Mouse (Mus musculus) lung, postnatal 36 days (tissue): Measurements from ENCODE around the gene Smad9.

ENCODE experiments used
- DNase-seq: peaks from one replicate; pipeline ENCODE4 v3.0.0; 2022; ENCODE audit warnings: mixed read lengths

Gene Smad9

DNA sequence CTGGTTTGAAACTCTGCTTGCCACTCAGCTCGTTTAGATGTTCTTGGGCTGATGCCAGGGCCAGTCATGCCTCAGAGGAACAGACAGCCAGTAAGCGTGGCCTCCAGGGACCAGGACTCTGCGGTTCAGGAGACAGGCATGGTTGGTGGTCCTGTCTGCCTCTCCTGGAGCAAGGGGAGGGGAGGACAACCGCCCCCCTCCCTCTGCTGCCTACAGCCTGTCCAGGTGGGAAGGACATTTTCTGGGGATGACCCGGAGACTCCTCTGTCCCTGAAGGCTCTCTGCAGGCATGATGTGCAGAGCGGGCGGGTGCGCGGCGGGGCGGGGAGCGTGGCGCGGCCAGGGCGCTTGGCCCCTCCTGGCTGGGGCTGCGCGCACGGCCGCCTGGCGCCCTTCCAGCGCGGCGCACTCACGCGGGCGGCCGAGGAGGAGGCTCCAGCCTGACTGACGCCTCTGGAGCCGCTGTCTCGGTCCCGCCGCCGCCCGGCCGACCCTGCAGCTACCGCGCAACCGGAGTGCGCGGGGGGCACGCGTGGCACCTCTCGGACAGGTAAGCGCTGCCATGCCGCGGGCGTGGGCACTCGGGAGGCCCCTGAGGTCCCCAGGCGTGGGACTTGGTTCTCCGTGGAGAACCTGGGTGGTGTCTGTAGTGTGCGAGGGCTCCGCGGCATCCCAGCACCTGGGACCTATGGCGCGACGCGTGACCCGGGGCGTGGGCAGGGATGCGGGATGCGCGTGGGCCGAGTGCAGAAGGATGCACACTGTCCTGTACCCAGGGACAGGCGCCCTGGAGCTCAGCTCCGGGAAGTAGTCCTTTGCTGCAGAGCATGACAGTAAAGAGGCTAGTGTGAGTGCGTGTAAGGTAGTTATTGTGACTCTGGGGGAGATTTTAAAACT, at the start of gene Smad9:
Gene Smad9 (plus strand): TSS at position 438 of the 897 bp plus-strand sequence.
- DNase-seq: peak; percentile 46

DNA sequence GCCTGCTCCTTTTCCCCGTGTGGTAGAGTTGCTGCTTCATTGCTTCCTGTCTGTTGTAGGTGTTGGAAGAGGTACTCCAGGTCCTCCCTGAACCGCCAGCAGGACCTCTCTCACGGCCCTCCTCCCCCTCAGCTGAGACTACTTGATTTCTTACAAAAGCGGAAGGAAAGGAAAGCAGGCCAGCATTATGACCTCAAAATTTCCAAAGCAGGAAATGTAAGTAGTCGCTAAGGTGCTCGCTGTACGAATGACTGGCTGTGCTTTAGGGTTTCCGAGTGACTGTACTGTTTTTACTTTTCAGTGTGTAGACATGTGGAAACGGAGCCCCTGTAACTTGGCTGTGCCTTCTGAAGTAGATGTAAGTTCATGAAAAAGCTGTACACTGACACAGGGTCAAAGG, 46.4 kb upstream of the Smad9 start:
- peak; percentile 36 for DNase-seq

DNA sequence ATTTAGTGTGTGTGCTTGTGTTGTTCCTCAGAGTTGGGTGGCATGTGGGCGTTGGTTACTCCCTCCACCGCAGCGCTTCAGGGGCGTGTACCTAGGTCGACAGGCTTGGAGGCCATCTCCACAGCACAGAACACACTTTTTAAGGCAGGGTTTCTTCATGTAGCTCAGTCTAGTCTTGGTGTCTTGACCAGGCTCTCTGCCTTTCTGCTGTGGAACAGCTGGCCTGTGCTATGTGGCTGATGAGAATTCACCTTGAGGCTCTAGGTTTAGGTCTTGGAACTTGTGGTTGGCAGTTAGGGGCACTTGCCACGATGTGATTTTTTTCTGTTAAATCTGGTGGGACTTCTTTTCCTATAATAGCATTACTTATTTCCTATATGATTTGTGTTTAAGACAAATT, 41.1 kb upstream of the Smad9 start, which contains the start of gene Gm21958:
Gene Gm21958 (minus strand): TSS at position 101 of the 400 bp plus-strand sequence.
- DNase-seq: no peak

DNA sequence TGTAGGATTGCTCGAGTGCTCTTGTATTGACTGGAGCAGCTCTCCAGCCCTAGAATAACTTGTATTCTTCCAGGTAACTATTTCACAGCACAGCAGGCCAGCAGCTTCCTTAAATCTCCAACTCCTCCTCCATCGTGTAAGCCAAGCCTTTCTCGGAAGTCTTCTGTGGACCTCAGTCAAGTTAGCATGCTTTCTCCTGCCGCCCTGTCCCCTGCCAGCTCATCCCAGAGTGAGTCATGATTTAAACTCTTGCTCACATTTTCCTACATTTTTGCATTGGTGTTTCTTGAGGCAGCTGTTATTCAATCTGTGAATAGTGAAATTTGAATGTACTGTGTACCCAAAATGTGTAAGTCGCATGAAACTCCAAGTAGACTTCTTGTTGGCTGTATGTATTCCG, 39.9 kb upstream of the Smad9 start:
- no peak for DNase-seq

DNA sequence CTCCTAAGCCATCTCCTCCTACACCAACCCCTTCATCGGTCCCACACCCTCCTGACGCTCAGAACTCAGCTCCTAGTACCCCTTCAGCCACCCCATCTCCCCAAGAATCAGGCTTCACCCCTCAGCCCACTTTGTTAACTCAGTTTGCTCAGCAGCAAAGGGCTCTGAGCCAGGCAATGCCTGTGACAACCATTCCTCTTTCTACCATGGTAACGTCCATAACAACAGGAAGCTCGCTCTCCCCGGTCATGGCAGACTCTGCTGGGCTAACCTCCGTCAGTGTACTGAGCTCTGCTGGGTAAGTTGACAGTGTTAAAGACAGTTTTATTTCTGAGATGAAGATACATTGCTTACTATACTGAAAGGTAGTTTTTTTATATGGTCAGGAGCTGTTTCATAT, 38.0 kb upstream of the Smad9 start:
- no peak for DNase-seq

DNA sequence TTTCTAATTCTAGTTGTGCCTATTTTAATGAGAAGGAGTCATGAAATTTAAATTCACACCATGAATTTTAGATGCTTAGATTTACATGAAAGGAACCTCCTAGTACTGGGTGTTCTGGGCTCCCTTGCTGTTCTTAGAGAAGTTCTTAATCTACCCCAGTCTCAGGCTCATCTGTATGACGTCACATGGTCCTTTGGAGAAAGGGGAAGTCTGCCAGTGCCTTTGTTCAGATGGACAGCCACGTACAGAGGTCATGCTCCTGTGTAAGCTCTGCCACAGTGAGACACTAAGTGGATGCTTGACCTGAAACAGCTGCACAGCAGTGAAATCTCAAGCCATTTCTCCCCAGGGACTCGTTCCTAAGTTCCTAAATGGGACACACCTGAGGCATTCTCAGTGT, 36.4 kb upstream of the Smad9 start:
- peak; percentile 44 for DNase-seq

DNA sequence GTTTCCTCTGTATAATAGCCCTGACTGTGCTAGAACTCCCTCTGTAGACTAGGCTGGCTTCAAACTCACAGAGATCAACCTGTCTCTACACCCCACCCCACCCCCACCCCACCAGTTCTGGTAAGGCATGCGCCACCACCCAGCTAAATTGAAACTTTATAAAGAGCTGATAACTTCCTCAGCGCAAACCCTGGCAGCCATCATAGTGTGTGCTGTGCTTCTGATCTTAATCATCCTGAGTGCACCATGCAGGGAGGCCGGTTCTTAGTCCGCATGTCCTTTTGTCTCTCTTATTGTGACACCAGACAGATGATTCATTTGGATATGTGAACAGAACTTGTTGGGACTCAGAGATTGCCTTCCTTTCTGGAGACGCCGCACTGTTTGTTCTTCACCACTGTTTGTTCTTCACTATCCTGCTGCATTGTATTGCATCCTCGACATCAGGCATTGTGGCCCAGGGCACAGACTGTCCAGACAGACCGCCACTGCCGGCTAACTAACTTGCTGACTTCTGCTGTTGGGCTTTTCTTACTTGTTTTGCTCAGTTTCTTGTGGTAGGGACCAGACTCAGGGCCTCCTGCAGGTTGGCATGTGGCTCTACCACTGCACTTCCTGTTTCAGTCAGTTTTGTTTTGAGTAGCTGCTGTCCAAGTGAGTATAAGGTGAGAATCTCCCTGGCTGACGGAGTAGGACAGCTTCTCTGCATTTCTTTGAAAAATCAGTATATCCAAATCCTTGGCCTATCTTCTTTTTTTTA, 31.5 kb upstream of the Smad9 start:
- DNase-seq: peak; percentile 42

DNA sequence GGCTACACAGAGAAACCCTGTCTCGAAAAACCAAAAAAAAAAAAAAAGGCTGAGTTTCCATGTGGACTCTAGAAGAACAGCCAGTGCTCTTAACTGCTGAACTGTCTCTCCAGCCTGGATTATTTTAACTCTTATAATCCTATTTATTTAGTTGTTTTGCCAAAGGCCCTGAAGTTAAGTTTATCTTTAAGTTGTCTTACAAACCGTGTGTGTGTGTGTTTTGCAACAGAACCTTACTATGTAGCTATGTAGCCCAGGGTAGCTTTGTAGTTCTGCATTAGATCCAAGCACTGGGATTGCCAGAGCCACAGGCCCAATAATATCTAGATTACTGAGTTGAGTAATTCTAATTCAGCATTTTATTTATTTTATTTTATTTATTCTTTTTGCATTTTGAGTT, 30.0 kb upstream of the Smad9 start:
- no peak for DNase-seq

DNA sequence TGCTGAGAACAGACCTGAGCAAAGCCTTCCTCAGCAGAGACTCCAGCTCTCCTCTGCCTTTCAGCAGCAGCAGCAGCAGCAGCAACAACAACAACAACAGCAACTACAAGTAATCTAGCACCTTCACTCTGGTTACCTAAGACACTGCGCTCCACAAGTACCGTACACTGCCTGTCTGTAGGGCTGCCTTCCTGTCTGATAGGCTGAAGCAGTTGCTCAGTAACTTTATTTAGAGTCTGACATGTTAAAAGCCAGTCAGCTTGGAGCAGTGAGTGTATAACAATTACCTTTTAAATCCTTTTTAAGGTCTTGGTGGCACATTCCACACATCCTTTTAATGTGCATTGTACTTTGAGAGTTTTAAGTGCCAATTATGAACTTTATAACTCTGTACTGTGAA, 27.8 kb upstream of the Smad9 start:
- DNase-seq: no peak

DNA sequence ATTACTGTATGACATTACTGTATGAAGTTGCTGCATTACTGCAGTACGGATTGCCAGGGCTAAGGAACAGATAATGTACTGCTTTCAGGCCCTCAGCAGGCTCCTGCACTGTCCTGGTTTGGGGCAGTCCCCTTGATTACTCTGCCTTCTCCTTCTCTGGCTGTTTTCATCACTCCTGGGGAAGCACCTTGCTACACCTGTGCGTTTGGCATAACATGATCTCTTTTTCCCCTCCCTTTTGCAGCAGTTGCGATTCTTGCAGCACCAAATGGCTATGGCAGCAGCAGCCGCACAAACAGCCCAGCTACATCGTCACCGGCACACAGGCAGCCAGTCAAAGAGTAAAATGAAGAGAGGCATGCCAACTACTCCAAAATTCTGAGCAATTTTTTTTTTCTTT, 27.3 kb upstream of the Smad9 start:
- no peak for DNase-seq

DNA sequence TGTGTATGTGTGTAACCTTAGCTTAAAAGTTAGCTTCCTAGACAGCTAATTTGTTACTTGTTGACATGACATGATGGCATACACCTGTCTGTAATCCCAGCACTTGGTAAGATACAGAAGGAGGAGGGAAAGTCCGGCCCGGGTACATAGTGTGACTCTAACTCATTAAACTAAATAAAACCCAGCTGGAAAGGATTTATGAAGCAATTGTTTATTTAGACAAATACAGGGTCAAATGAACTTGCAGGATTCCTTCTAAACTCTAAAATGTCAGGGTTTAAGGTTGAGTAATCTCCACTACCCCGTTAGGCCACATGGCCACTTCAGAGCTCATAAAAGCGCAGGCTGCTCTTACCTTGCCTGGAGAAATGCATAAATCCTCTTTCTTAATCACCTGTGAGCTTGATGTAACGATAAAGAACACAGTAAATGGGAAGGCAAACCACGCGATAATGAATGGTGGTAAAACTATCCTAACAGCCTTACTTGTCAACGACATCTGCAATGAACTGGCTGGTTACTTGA, 23.7 kb upstream of the Smad9 start:
- no peak for DNase-seq

DNA sequence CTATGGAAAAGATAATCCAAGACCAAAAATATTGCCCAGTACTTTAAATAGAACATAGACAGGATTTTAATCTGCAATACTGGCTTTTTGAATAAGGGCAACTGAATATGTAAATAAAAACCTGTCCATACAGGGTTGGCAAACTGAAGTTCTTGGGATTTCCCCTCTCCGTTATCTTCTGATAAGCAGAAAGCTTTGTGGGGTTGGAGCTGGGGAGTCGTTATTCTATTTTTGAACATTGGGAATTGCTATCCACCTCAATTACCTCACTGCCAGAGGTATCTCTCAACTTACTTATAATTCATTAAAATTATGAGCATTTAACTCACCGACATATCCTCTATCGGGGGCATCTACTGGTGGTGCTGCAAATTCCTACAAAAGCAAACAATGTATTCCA, 23.0 kb upstream of the Smad9 start:
- no peak for DNase-seq

DNA sequence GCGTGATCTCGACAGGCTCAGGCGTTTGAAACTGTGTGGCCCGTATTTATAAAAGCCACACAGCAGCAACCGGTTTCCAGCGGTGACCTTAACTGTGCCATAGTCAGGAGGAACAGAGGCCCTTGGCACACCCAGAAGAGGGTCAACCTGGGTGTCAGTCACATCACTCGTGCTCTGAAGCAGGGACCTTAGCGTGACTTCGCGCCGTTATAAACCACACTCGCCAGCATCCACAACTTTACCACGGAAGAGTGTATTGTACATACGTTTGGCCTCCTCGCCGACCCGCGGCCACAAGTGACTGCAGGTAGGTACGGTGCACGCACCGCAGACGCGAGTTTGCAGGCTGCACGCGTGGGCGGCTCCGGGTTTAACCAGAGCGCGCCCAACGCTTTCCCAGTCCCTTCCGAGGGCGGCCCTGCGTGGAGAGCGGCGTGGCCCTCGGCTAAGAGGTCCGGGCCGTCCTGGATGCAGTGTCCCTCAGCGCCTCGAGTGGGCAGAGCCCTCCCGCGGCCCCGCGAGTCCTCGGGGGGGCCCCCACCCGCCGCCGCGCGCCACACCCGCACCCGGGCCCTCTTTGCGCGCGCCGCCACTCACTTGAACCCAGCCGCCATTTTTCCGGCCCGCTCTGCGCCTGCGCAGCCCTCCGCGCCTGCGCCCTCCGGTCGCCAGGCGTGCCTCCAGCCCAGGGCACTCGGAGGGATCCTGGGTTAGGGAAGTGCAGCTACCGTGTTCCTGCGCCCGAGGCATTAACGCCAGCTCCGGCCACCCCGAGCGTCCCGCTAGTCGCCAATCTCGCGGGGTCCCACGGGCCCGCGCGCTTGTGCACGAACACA, 20.8 kb upstream of the Smad9 start:
- DNase-seq: peak; percentile 89

DNA sequence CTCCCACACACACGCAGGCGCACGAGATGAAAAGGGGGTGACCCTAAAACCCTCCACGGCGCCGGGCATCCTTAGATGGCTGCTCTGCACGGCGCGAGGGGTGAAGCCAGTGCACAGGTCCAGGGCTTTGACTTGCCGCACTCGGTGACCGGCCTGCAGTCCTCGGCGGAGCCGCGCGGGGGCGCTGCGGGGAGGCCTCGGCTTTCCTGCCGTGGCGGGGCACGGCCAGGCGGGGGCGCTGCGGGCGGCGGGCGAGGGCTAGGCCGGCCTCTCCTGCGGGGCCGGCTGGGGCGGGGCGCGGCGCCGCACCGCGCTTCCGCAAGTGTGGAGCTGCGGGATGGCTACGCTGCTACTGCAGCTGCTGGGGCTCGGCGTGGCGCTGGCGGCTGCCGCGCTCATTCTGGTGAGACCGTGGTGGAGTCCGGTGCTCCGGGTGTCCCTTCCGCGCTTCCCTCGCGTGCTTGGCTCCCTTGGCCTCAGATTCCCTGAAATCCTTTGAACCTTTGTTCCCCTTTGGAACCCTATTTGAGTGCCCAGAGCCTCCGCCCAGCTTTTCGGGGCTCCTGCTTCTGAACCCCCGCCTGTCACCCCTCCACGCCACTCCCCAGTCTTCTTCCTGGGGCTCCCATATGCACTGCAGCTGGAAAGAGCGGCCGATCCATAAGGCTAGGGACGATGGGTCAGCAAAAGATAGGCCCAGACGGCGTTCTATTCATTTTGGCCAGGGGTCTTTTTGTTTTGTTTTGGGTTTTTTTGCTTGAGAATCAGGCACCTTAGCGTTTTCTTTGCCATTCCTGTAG, 19.9 kb upstream of the Smad9 start, which contains the start of the genes Exosc8 and Alg5:
Gene Exosc8 (minus strand): TSS at position 147 of the 800 bp plus-strand sequence.
Gene Alg5 (plus strand): TSS at position 293 of the 800 bp plus-strand sequence.
- DNase-seq: peak; percentile 87

DNA sequence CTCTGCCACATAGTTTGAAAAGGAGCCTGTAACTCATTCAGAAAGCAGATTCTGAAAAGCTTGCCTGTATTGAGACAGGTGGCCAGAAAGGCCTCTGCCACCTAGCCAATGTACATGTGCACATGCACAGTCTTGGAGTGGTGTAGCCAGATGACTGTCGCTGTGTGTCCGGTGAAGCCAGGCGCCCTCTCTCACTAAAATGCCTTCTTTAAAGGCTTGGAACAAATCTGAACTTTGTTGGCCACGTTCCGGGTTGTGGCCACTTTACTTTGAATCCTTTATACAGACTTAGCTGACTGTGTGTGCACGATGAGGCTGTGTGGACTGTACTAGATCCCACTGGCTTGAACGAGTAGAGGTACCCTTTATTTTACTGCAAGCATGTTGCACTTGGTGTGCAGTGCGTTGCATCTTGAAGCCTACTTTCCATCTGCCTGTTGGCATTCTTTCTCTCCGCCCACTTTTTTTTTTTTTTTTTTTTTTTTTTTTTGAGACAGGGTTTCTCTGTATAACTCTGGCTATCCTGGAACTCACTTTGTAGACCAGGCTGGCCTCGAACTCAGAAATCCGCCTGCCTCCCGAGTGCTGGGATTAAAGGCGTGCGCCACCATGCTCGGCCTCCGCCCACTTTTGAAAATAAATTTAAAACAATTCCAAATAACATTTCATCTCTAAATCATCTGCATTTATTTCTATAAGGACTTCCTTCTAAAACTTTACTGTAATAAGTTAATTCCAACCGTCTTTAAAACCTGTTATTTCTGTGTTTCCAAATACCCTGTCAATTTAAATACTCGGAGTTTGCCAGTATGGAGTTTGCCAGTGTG, 19.1 kb upstream of the Smad9 start:
- no peak for DNase-seq

DNA sequence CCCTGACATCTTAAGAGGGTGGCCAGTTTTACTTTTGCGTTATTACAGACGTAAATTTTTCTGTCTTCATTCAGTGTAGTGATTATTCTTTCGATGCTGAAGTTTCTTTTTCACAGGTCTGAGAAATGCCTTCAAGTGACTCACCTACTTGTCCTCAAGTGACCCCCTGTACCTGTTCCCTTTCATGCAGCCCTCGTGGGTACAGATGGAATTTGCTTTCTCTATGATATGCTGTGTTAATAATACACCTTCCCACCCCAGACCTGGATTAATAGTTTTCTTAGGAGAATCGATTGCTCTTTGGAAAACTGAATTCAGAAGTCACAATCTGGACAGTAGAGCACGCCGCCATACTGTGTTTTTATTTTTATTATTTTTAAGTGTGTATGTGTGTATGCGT, 18.1 kb upstream of the Smad9 start:
- DNase-seq: no peak

DNA sequence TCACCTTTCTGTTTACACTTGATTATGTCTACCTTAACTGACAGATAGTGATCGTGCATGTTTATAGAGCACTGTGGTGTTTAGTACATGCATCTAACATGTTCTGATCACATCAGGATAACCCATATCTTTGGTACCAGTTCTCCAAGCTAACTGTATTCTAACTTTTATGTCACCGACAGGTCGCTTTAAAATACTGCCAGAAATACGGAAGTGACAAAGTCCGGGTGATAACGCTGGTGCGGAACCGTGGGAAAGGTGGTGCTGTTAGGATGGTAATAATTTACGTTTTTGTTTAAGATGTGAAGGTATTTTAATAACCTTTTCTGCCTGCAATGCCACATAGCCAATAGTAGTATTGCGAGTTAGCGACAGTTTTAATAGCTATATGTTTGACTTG, 13.4 kb upstream of the Smad9 start:
- no peak for DNase-seq

DNA sequence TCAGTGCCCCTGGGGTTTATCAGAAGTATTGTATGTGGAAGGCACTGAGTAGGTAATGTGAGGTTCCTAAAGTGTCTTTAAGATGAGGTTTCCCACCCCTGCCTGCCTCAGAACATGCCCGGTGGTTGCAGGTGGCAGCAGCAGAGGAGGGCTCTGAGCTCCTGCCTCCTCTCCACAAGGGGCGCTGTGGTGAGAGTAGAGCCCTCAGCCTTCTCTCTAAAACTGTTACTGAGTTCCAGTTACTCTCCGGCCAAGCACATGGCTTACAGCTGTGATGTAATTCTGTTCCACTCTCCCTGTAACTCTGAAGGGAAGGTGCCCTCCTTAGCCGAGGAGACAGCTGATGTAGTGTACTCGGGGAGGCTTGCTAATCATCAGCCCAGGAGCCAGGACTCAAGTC, 9.6 kb upstream of the Smad9 start:
- DNase-seq: no peak

DNA sequence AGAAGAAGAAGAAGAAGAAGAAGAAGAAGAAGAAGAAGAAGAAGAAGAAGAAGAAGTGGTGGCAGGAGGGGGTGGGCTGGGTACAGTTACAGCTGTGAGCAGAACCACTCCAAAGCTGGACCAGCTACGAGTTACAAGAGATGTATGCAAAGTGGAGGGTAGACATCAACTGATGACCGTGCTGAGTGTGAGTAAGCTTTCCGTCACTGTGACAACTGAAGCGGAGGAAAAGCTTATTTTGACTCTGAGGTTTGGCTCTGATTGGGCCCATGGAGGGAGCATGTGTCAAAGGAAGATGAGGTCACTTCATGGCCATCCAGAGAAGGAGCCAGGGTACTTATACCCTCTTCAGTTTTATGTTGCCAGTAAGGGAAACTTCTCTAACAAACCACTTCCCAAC, 2.0 kb upstream of the Smad9 start:
- DNase-seq: no peak

DNA sequence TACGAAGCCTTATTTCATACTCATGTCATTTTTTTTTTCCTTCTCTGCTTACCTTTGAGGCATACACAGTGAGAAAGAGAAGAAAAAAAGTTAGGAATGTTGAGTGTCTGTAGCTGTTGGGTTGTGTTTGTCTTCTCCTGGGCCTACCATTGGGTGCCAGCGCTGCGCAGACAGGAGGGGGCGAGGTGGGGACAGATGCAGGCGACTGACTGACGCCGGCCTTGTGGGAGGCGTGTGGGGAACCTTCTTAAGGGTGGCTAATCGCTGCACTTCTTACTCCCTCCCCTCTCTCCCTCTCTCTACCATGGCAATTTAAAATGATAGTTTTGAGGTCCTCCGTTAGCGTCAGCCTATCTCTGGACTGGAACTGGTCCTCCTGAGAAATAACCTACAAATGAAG, 676 bp downstream of the Smad9 start:
- DNase-seq: peak; percentile 43

DNA sequence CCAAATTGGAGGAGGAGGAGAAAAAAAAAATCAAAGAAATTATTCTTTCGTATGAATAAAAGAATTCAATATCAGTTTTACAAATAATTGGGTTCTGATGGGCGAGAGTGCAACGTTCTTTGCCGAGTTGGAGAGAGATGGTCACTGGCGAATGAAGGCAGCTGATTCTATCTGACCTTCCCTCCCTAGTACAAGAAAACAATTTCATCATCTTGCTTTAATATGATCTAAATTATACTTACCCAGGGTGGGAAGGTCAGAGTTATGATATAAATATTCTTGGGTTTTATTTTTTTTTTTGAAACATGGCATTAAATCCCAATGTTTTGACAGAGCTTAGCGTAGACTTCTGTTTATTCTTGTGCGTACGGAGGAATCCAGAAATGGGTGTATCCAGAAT, 2.1 kb downstream of the Smad9 start:
- DNase-seq: no peak
